8 mouse cellular contexts compared by ENCODE assay signal in the genomic region with DNA sequence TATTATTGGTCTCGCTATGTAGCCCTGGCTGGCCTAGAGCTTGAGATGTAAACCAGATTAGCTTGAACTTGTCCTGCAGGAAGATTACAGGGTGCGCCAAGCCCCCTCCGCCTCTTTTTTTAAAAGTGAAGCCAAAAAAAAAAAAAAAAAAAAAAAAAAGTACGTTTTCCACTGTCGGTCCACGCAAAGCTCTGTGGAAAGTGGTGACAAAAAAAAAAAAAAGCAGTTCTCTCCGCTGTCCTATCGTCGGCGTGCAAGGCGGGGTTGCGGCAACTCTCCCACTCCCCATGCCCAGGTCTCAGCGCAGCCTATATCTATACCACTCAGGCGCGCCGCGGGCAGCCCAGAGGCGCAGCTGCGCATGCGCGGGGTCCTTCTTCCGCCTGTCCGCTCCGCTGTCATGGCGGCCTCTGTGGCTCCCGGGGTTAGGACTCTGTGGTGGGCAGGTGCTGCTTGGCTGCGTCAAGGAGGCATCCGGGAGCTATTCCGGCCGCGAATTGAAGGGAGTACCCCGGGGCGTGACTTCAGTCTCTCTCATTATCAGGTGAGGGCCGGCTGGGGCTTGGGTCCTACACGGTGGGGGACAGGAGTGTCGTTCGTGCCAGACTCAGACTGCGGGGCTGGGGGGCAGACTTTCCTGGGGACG. TPM values are rescaled to one million over a fixed set of nuclear protein-coding genes. Genes with fewer than 3 reads are reported as not detected.
DNase-seq lines count a peak whose midpoint lies in the region; ATAC-seq and TF ChIP-seq lines count a peak whose summit lies in the region.

A gene (plus strand): TSS at position 368 of the 646 bp plus-strand sequence.

- no peaks in the 10 kb centered on the region for H3K27me3 ChIP-seq in embryonic facial prominence, embryonic 15.5 days
- 0 out of 2 replicates have a peak, but pooled peaks cover 2% of the 10 kb centered on the region for H3K27me3 ChIP-seq in kidney, embryonic 14.5 days (ENCODE audit: control insufficient read depth, insufficient read depth, low read length)
- H3K27me3 ChIP-seq in limb, embryonic 15.5 days = peaks cover 6% of the 10 kb centered on the region; the same call in 1 of the 2 replicates

- H3K9me3 ChIP-seq in embryonic facial prominence, embryonic 15.5 days (replicated peaks) = no peaks in the 10 kb centered on the region
- no peaks in the 10 kb centered on the region for H3K9me3 ChIP-seq in kidney, embryonic 14.5 days (ENCODE audit: control insufficient read depth, low read length)
- no peaks in the 10 kb centered on the region for H3K9me3 ChIP-seq in limb, embryonic 15.5 days

- H3K4me3 ChIP-seq in bone marrow, adult 2 months (replicated peaks; ENCODE audit: control insufficient read depth, low read depth, low read length) = peak within 1 kb of the TSS; percentile 97
- peak within 1 kb of the TSS; percentile 95 for H3K4me3 ChIP-seq in embryonic facial prominence, embryonic 15.5 days (replicated peaks)
- H3K4me3 ChIP-seq in kidney, embryonic 14.5 days (ENCODE audit: low read length) = peak within 1 kb of the TSS; percentile 89
- peak within 1 kb of the TSS; percentile 96 for H3K4me3 ChIP-seq in limb, embryonic 15.5 days

- no peaks in the 10 kb centered on the region; the same call in 1 of the 2 replicates for H3K4me1 ChIP-seq in bone marrow, adult 2 months (ENCODE audit: control insufficient read depth, insufficient read depth, low read length)
- H3K4me1 ChIP-seq in embryonic facial prominence, embryonic 15.5 days = peaks cover 8% of the 10 kb centered on the region; the same call in 1 of the 2 replicates
- peaks cover 5% of the 10 kb centered on the region; the same call in 1 of the 2 replicates for H3K4me1 ChIP-seq in kidney, embryonic 14.5 days (ENCODE audit: control insufficient read depth, insufficient read depth, low read length)
- H3K4me1 ChIP-seq in limb, embryonic 15.5 days = peaks cover 12% of the 10 kb centered on the region

- TF ChIP-seq CTCF in bone marrow, adult 2 months (IDR thresholded peaks at IDR 0.05; ENCODE audit: control insufficient read depth, insufficient read depth, low read length) = no peak

- peak; percentile 95 for ATAC-seq in embryonic facial prominence, embryonic 15.5 days (ENCODE audit: insufficient number of reproducible peaks, low FRiP score, low TSS enrichment, low read depth)
- peak; percentile 99 for ATAC-seq in kidney, embryonic 14.5 days (ENCODE audit: low FRiP score, low TSS enrichment)
- peak; percentile 94 for ATAC-seq in limb, embryonic 15.5 days (ENCODE audit: insufficient number of reproducible peaks, low FRiP score, low TSS enrichment, low read depth)

- H3K4me2 ChIP-seq in embryonic facial prominence, embryonic 15.5 days (replicated peaks) = peak within 1 kb of the TSS; percentile 82
- H3K4me2 ChIP-seq in kidney, embryonic 14.5 days (replicated peaks; ENCODE audit: low read depth, low read length) = peak within 1 kb of the TSS; percentile 80
- peak within 1 kb of the TSS; percentile 80 for H3K4me2 ChIP-seq in limb, embryonic 15.5 days

- H3K27ac ChIP-seq in bone marrow, adult 2 months (ENCODE audit: control insufficient read depth, insufficient read depth, low read depth, low read length, poor library complexity) = peak within 1 kb of the TSS; percentile 69; the same call in 1 of the 2 replicates
- H3K27ac ChIP-seq in embryonic facial prominence, embryonic 15.5 days (replicated peaks) = peak within 1 kb of the TSS; percentile 63
- no peak within 1 kb of the TSS for H3K27ac ChIP-seq in kidney, embryonic 14.5 days (ENCODE audit: low read depth, low read length)
- H3K27ac ChIP-seq in limb, embryonic 15.5 days = peak within 1 kb of the TSS; percentile 57; the same call in 1 of the 2 replicates

- H3K9ac ChIP-seq in embryonic facial prominence, embryonic 15.5 days = peak within 1 kb of the TSS; percentile 93
- peak within 1 kb of the TSS; percentile 91 for H3K9ac ChIP-seq in kidney, embryonic 14.5 days (ENCODE audit: low read depth, low read length)
- peak within 1 kb of the TSS; percentile 91 for H3K9ac ChIP-seq in limb, embryonic 15.5 days

- TF ChIP-seq POLR2A in bone marrow, adult 2 months (IDR thresholded peaks at IDR 0.05; ENCODE audit: borderline replicate concordance, control insufficient read depth, low read depth, low read length) = peak; percentile 89; the same call in 1 of the 2 replicates

- H3K36me3 ChIP-seq in embryonic facial prominence, embryonic 15.5 days = peaks cover 35% of the 10 kb centered on the region
- peaks cover 26% of the 10 kb centered on the region for H3K36me3 ChIP-seq in kidney, embryonic 14.5 days (ENCODE audit: control insufficient read depth, insufficient read depth, low read length)
- H3K36me3 ChIP-seq in limb, embryonic 15.5 days = peaks cover 34% of the 10 kb centered on the region

- DNase-seq in 416B (ENCODE audit: low read depth) = peak; percentile 90
- DNase-seq in heart, adult 9 months (ENCODE audit: low spot score in 2 of 2) = peak; percentile 92
- DNase-seq in monocyte, adult 2 months (ENCODE audit: low read depth in 1 of 2, low spot score in 2 of 2) = peak; percentile 64 to 84
- peak; percentile 93 to 94 for DNase-seq in spleen, postnatal 36 days (ENCODE audit: low spot score in 2 of 2)

- under 1% methylated on average over 39 of the region's 39 CpGs for WGBS in bone marrow, adult 2 months
- under 1% methylated on average over 39 of the region's 39 CpGs for WGBS in embryonic facial prominence, embryonic 15.5 days
- WGBS in kidney, embryonic 14.5 days = under 1% methylated on average over 38 of the region's 39 CpGs
- under 1% methylated on average over 39 of the region's 39 CpGs for WGBS in limb, embryonic 15.5 days

RNA-seq across cellular contexts. Expression of the gene that starts here (rescaled TPM):
- 22.2 and 30.4 TPM in 2 replicates for polyA plus RNA-seq in bone marrow, adult 2 months (2011; ENCODE audit: insufficient read depth, insufficient read length, low replicate concordance, missing spikeins)
- polyA plus RNA-seq in embryonic facial prominence, embryonic 15.5 days (2015; fragmentation: Nextera tagmentation; extraction: Ambion mirVana) = 63.7 and 64.4 TPM in 2 replicates
- polyA plus RNA-seq in kidney, embryonic 14.5 days (2014; fragmentation: Nextera tagmentation; extraction: Ambion mirVana) = 71.3 and 73.7 TPM in 2 replicates
- 63.2 and 64.0 TPM in 2 replicates for polyA plus RNA-seq in limb, embryonic 15.5 days (2015; fragmentation: Nextera tagmentation; extraction: Ambion mirVana)
